Mouse (Mus musculus) lung, postnatal 25 days (tissue): ENCODE results near the gene Ndrg2.
"Not testable (repeated sequence)": the region's sequence is repeated elsewhere in the genome, so short reads cannot be mapped to it uniquely, and the experiment has no call there.

Experiments used
- DNase-seq: peaks from one replicate; pipeline ENCODE4 v3.0.0; 2022; ENCODE audit warnings: low spot score

Gene Ndrg2

GRCm38 (mm10) chr14:51877517-51877916 lies 36.4 kb downstream of the Ndrg2 start:
- no peak for DNase-seq

- DNase-seq = no peak
These were observed 42.2 kb downstream of the Ndrg2 start for GRCm38 (mm10) chr14:51871741-51872140.

- peak; percentile 16 for DNase-seq
These were observed 43.2 kb downstream of the Ndrg2 start for GRCm38 (mm10) chr14:51870756-51871155.

- DNase-seq = not testable (repeated sequence)
These were observed 50.4 kb downstream of the Ndrg2 start for GRCm38 (mm10) chr14:51863603-51864002.

GRCm38 (mm10) chr14:51855280-51855679 lies 58.7 kb downstream of the Ndrg2 start:
- not testable (repeated sequence) for DNase-seq
